In genomic region chr11:113539502-113540209, GRCm38 (mm10) we compare ENCODE assay signal across 8 mouse cellular contexts.
A peak's percentile ranks its signal among the peaks of the same experiment; 100 is the strongest.
DNase-seq lines count a peak whose midpoint lies in the region; ATAC-seq lines count a peak whose summit lies in the region.

No protein-coding gene starts in this region.

- DNase-seq in adrenal gland, adult (ENCODE audit: inconsistent age in 2 of 2, low spot score in 1 of 2) = peak; percentile 18 to 42
- no peak for DNase-seq in adrenal gland, adult 8-10 months
- peak; percentile 21 for DNase-seq in embryonic facial prominence, embryonic 10.5 days (ENCODE audit: low spot score)
- DNase-seq in heart, postnatal 10 days = peak; percentile 77 to 81
- peak; percentile 41 for DNase-seq in limb, embryonic 10.5 days (ENCODE audit: low spot score)
- DNase-seq in testis, postnatal 14 days (ENCODE audit: low spot score) = no peak
- DNase-seq in liver = no peak

- peaks cover 6% of the 10 kb centered on the region; the same call in 1 of the 2 replicates for H3K36me3 ChIP-seq in embryonic facial prominence, embryonic 10.5 days (replicated peaks)
- H3K36me3 ChIP-seq in limb, embryonic 10.5 days = peaks cover 3% of the 10 kb centered on the region; the same call in 1 of the 2 replicates
- no peaks in the 10 kb centered on the region for H3K36me3 ChIP-seq in neural tube, embryonic 15.5 days

- H3K27ac ChIP-seq in embryonic facial prominence, embryonic 10.5 days (replicated peaks) = no peak overlapping the region
- H3K27ac ChIP-seq in limb, embryonic 10.5 days = peak overlapping the region; percentile 48; the same call in 1 of the 2 replicates
- peak overlapping the region; percentile 37; the same call in 1 of the 2 replicates for H3K27ac ChIP-seq in neural tube, embryonic 15.5 days (replicated peaks)

- no peaks in the 10 kb centered on the region for H3K9me3 ChIP-seq in embryonic facial prominence, embryonic 10.5 days
- H3K9me3 ChIP-seq in limb, embryonic 10.5 days (replicated peaks) = no peaks in the 10 kb centered on the region
- H3K9me3 ChIP-seq in neural tube, embryonic 15.5 days (replicated peaks) = no peaks in the 10 kb centered on the region

- H3K4me2 ChIP-seq in neural tube, embryonic 15.5 days = peak overlapping the region; percentile 37

- intact Hi-C loops in heart, postnatal 10 days (cut with DNase I) = no loop called here

- no peaks in the 10 kb centered on the region for H3K27me3 ChIP-seq in embryonic facial prominence, embryonic 10.5 days (replicated peaks; ENCODE audit: low read depth, poor library complexity, severe bottlenecking)
- H3K27me3 ChIP-seq in limb, embryonic 10.5 days (ENCODE audit: low read depth, poor library complexity, severe bottlenecking) = no peaks in the 10 kb centered on the region
- no peaks in the 10 kb centered on the region for H3K27me3 ChIP-seq in neural tube, embryonic 15.5 days (replicated peaks)

- no peak overlapping the region for H3K4me3 ChIP-seq in embryonic facial prominence, embryonic 10.5 days
- H3K4me3 ChIP-seq in limb, embryonic 10.5 days = no peak overlapping the region
- H3K4me3 ChIP-seq in neural tube, embryonic 15.5 days (replicated peaks) = no peak overlapping the region

- H3K9ac ChIP-seq in neural tube, embryonic 15.5 days (replicated peaks) = 0 out of 2 replicates have a peak overlapping the region, but pooled peaks have one; percentile 7

- ATAC-seq in neural tube, embryonic 15.5 days (ENCODE audit: low FRiP score) = peak; percentile 63; the same call in 1 of the 2 replicates

- WGBS in embryonic facial prominence, embryonic 10.5 days = 82% methylated on average over 15 of the region's 15 CpGs
- WGBS in limb, embryonic 10.5 days = 42% methylated on average over 15 of the region's 15 CpGs
- WGBS in neural tube, embryonic 15.5 days = 22% methylated on average over 15 of the region's 15 CpGs

- H3K4me1 ChIP-seq in embryonic facial prominence, embryonic 10.5 days = peaks cover 3% of the 10 kb centered on the region; the same call in 1 of the 2 replicates
- H3K4me1 ChIP-seq in limb, embryonic 10.5 days = peaks cover 4% of the 10 kb centered on the region
- H3K4me1 ChIP-seq in neural tube, embryonic 15.5 days = peaks cover 6% of the 10 kb centered on the region

Comparison
In these comparisons a context has a peak if more than half of its experiments do, and no peak if none do; other contexts are left out.
1. DNase-seq: peak in adrenal gland, adult (2 of 2), embryonic facial prominence, embryonic 10.5 days (single experiment), heart, postnatal 10 days (2 of 2) and limb, embryonic 10.5 days (single experiment); none in adrenal gland, adult 8-10 months (single experiment), testis, postnatal 14 days (single experiment) and liver (single experiment).